Mouse (Mus musculus) CH12.LX (cell line): ENCODE measurements around the gene Fbln1. TPM values are rescaled to one million over a fixed set of nuclear protein-coding genes. Genes with fewer than 3 reads are reported as not detected.

Experiments
- DNase-seq: peaks from one replicate; pipeline ENCODE4 v3.0.0-alpha.2; 2013; ENCODE audit errors: extremely low read depth
- H3K27ac ChIP-seq: 2 replicates; pipeline ENCODE4 v1.5.1; 2012; ENCODE audit warnings: low read depth, mild to moderate bottlenecking, control low read depth, moderate library complexity; ENCODE audit not compliant: insufficient read depth
- H3K27me3 ChIP-seq: replicated peaks from 2 replicates; pipeline ENCODE3; 2012; ENCODE audit warnings: inconsistent platforms
- H3K36me3 ChIP-seq, 2 experiments: replicated peaks in 1 of 2; 2 replicates each; pipeline versions ENCODE3 to v1.6.1; 2012; ENCODE audit warnings: inconsistent platforms in 1 of 2, low read length in 1 of 2, mild to moderate bottlenecking in 1 of 2, mixed read lengths in 1 of 2, moderate library complexity in 1 of 2; ENCODE audit not compliant: control insufficient read depth in 1 of 2, insufficient read depth in 1 of 2
- H3K4me1 ChIP-seq, 2 experiments: 2 replicates each; pipeline ENCODE4 v1.6.1; 2012; ENCODE audit warnings: inconsistent platforms in 1 of 2, moderate library complexity in 1 of 2; ENCODE audit not compliant: insufficient read depth in 2 of 2, control insufficient read depth in 1 of 2
- H3K4me2 ChIP-seq: 2 replicates; pipeline ENCODE4 v1.6.1; 2012; ENCODE audit warnings: low read depth, mild to moderate bottlenecking, control low read depth; ENCODE audit not compliant: poor library complexity, insufficient read depth, severe bottlenecking
- H3K4me3 ChIP-seq, 3 experiments: fragments of 150-350 bp in 1 of 3; sonication (generic) in 1 of 3; replicated peaks in 1 of 3; 2 replicates each; pipeline versions ENCODE3 to v1.5.1; 2011 to 2012; ENCODE audit warnings: low read depth in 2 of 3, low read length in 2 of 3, mild to moderate bottlenecking in 2 of 3, moderate library complexity in 2 of 3, control low read depth in 1 of 3, improper control_type of control experiment in 1 of 3, inconsistent platforms in 1 of 3, mixed read lengths in 1 of 3; ENCODE audit not compliant: poor library complexity in 1 of 3
- H3K79me2 ChIP-seq: replicated peaks from 2 replicates; pipeline ENCODE4 v1.6.1; 2012; ENCODE audit warnings: mild to moderate bottlenecking, moderate library complexity; ENCODE audit not compliant: control insufficient read depth, poor library complexity, insufficient read depth, severe bottlenecking; ENCODE audit errors: extremely low read depth
- H3K9ac ChIP-seq: 2 replicates; pipeline ENCODE4 v1.6.1; 2012; ENCODE audit warnings: low read depth, mild to moderate bottlenecking, control low read depth, moderate library complexity; ENCODE audit not compliant: insufficient read depth
- H3K9me3 ChIP-seq: replicated peaks from 2 replicates; pipeline ENCODE3; 2012; ENCODE audit warnings: low read length, inconsistent platforms, mixed read lengths
- BHLHE40 ChIP-seq: IDR thresholded peaks from 2 replicates; pipeline ENCODE4 v1.6.1; 2011; ENCODE audit warnings: mild to moderate bottlenecking, low read depth, low read length, improper control_type of control experiment
- E2F4 ChIP-seq: IDR thresholded peaks from 2 replicates; pipeline ENCODE4 v1.6.1; 2011; ENCODE audit warnings: low read depth, low read length, improper control_type of control experiment; ENCODE audit not compliant: insufficient replicate concordance
- ELF1 ChIP-seq: IDR thresholded peaks from 2 replicates; pipeline ENCODE4 v1.6.1; 2014; ENCODE audit warnings: low read depth, mild to moderate bottlenecking, inconsistent platforms, low read length, improper control_type of control experiment
- ETS1 ChIP-seq: conservative IDR thresholded peaks from 2 replicates; pipeline ENCODE4 v1.6.1; 2012; ENCODE audit warnings: low read depth, mild to moderate bottlenecking, inconsistent platforms, low read length, improper control_type of control experiment, moderate library complexity
- GABPA ChIP-seq: IDR thresholded peaks from 2 replicates; pipeline ENCODE4 v1.6.1; 2012; ENCODE audit warnings: low read depth, low read length, improper control_type of control experiment, inconsistent platforms; ENCODE audit not compliant: insufficient replicate concordance
- JUN ChIP-seq: IDR thresholded peaks from 2 replicates; pipeline ENCODE4 v1.6.1; 2011; ENCODE audit warnings: low read depth, mild to moderate bottlenecking, low read length, improper control_type of control experiment, moderate library complexity; ENCODE audit not compliant: insufficient read depth
- JUND ChIP-seq: conservative IDR thresholded peaks from 2 replicates; pipeline ENCODE4 v1.6.1; 2011; ENCODE audit warnings: low read depth, low read length, improper control_type of control experiment
- KAT2A ChIP-seq: IDR thresholded peaks from 2 replicates; pipeline ENCODE4 v1.6.1; 2012; ENCODE audit warnings: low read length, improper control_type of control experiment, inconsistent platforms; ENCODE audit not compliant: insufficient replicate concordance
- MAFK ChIP-seq: IDR thresholded peaks from 2 replicates; pipeline ENCODE4 v1.6.1; 2011; ENCODE audit warnings: low read length, improper control_type of control experiment; ENCODE audit not compliant: insufficient replicate concordance
- MAX ChIP-seq: IDR thresholded peaks from 2 replicates; pipeline ENCODE4 v1.6.1; 2011; ENCODE audit warnings: low read length, improper control_type of control experiment
- MEF2A ChIP-seq: IDR thresholded peaks from 2 replicates; pipeline ENCODE4 v1.6.1; 2014; ENCODE audit warnings: low read depth, mild to moderate bottlenecking, inconsistent platforms, low read length, improper control_type of control experiment, borderline replicate concordance
- MXI1 ChIP-seq: IDR thresholded peaks from 2 replicates; pipeline ENCODE4 v1.6.1; 2011; ENCODE audit warnings: mild to moderate bottlenecking, low read depth, low read length, improper control_type of control experiment
- MYC ChIP-seq: IDR thresholded peaks from 2 replicates; pipeline ENCODE4 v1.6.1; 2011; ENCODE audit warnings: low read depth, mild to moderate bottlenecking, improper control_type of control experiment, low read length
- NRF1 ChIP-seq: IDR thresholded peaks from 2 replicates; pipeline ENCODE4 v1.6.1; 2014; ENCODE audit warnings: low read depth, mild to moderate bottlenecking, inconsistent platforms, low read length, improper control_type of control experiment, moderate library complexity
- PAX5 ChIP-seq: IDR thresholded peaks from 2 replicates; pipeline ENCODE4 v1.6.1; 2012; ENCODE audit warnings: low read length, inconsistent platforms, mixed read lengths
- RCOR1 ChIP-seq: conservative IDR thresholded peaks from 2 replicates; pipeline ENCODE4 v1.6.1; 2012; ENCODE audit warnings: low read depth, mild to moderate bottlenecking, inconsistent platforms, low read length, improper control_type of control experiment
- SIN3A ChIP-seq: IDR thresholded peaks from 2 replicates; pipeline ENCODE4 v1.6.1; 2012; ENCODE audit warnings: low read length, improper control_type of control experiment, inconsistent platforms
- UBTF ChIP-seq: IDR thresholded peaks from 2 replicates; pipeline ENCODE4 v1.6.1; 2012; ENCODE audit warnings: low read depth, mild to moderate bottlenecking, inconsistent platforms, low read length, improper control_type of control experiment, moderate library complexity
- USF1 ChIP-seq: IDR thresholded peaks from 2 replicates; pipeline ENCODE4 v1.6.1; 2014; ENCODE audit warnings: low read depth, mild to moderate bottlenecking, inconsistent platforms, low read length, improper control_type of control experiment
- USF2 ChIP-seq: conservative IDR thresholded peaks from 2 replicates; pipeline ENCODE4 v1.6.1; 2011; ENCODE audit warnings: low read depth, low read length, improper control_type of control experiment
- ZKSCAN1 ChIP-seq: IDR thresholded peaks from 2 replicates; pipeline ENCODE4 v1.6.1; 2012; ENCODE audit warnings: low read depth, inconsistent platforms, low read length, improper control_type of control experiment, borderline replicate concordance
- ZMIZ1 ChIP-seq: IDR thresholded peaks from 2 replicates; pipeline ENCODE4 v1.6.1; 2012; ENCODE audit warnings: low read depth, mild to moderate bottlenecking, inconsistent platforms, low read length, improper control_type of control experiment
- dilution Hi-C: fragments of 300-500 bp; cut with MboI; formaldehyde crosslinking; loops from 2 replicates; pipeline ENCODE4 v1.14.3; 2020; ENCODE audit warnings: low sequenced_read_pairs; ENCODE audit not compliant: extremely low pct_unique_long_range_greater_than_20kb, extremely low pct_ligation_motif_present
- in situ Hi-C: fragments of 300-500 bp; cut with MboI; formaldehyde crosslinking; loops from 3 replicates; pipeline ENCODE4 v1.14.3; 2019; ENCODE audit warnings: low sequenced_read_pairs, low pct_ligation_motif_present, low pct_unique_long_range_greater_than_20kb, mixed read lengths
- polyA plus RNA-seq: library from polyadenylated mRNA; unstranded; fragments of >175 nt; gene quantifications from 2 replicates; pipeline ENCODE4 v1.2.1, GENCODE M21; 2012; ENCODE audit warnings: low read depth; ENCODE audit not compliant: insufficient read length
- total RNA-seq, 2 experiments: library from RNA; depleted of rRNA; stranded (reverse); fragments of 300-350 nt in 1 of 2; fragments of >200 nt in 1 of 2; gene quantifications; 2 replicates each; pipeline ENCODE4 v1.2.3; 2012 to 2014

Gene Fbln1
- total and polyA plus RNA-seq, 3 experiments: 1.4 TPM; not detected in 2

- in situ Hi-C loops: no loop called here
Measured at GRCm38 (mm10) chr15:85241856-85242255, 36.1 kb downstream of the Fbln1 start.

GRCm38 (mm10) chr15:85244414-85245161, 38.8 kb downstream of the Fbln1 start:
- Histone ChIP-seq H3K9me3 (no peaks in the 10 kb centered on the region), H3K9ac (no peak overlapping the region), H3K79me2 (no peaks in the 10 kb centered on the region), H3K27me3 (peaks cover 80% of the 10 kb centered on the region), H3K4me3 (no peak overlapping the region), H3K27ac (no peak overlapping the region), H3K4me1 (no peaks in the 10 kb centered on the region), H3K36me3 (no peaks in the 10 kb centered on the region), H3K4me2 (no peak overlapping the region)
- in situ Hi-C loops: loop anchor here (5.0 kb wide), 1 partner anchor 92 kb away; no protein-coding TSS in a partner anchor
- TF ChIP-seq GABPA (no peak), KAT2A (no peak), JUND (no peak), UBTF (no peak), MYC (no peak), MAX (no peak), MEF2A (no peak), ELF1 (no peak), MAFK (no peak), MXI1 (no peak), ETS1 (no peak), ZKSCAN1 (no peak), USF2 (no peak), PAX5 (no peak), BHLHE40 (no peak), RCOR1 (no peak)
- dilution Hi-C loops: no loop called here
- no peak for DNase-seq

More at GRCm38 (mm10) chr15:85241856-85242255, 36.1 kb downstream of the Fbln1 start:
- Histone ChIP-seq H3K27me3 (peaks cover 86% of the 10 kb centered on the region), H3K9me3 (no peaks in the 10 kb centered on the region), H3K4me1 (no peaks in the 10 kb centered on the region), H3K4me3 (no peak overlapping the region), H3K27ac (no peak overlapping the region), H3K4me2 (no peak overlapping the region), H3K9ac (no peak overlapping the region), H3K36me3 (no peaks in the 10 kb centered on the region), H3K79me2 (no peaks in the 10 kb centered on the region)
- no peak for DNase-seq
- TF ChIP-seq NRF1: no peak
- no peak for TF ChIP-seq ELF1
- TF ChIP-seq JUN: no peak
- TF ChIP-seq ETS1: no peak
- TF ChIP-seq USF1: no peak
- no peak for TF ChIP-seq PAX5
- no peak for TF ChIP-seq E2F4
- no peak for TF ChIP-seq SIN3A
- TF ChIP-seq MAFK: no peak
- TF ChIP-seq ZMIZ1: no peak
- dilution Hi-C loops: no loop called here
